Mouse (Mus musculus): Measurements from ENCODE around the gene Rpusd1. TPM values are rescaled to one million over a fixed set of nuclear protein-coding genes. Genes with fewer than 3 reads are reported as not detected.

The Rpusd1 gene
- total RNA-seq, 2 experiments from 2014 or later: 3.6 to 5.2 TPM

Small RNA genes within 50 kb of the gene (microRNA-seq; reads per million reads assigned to microRNA genes)
- 0 reads per million in 2 experiments for gene Gm25083
- 2.4 to 2.7 reads per million in 2 experiments for gene Mir6966

Other genes starting within 250 kb of the Rpusd1 start
- not detected for gene Sstr5, start 230.4 kb upstream of the Rpusd1 start, total RNA-seq (2021)
- under 1 TPM; 0.20 to 0.31 TPM for gene Sox8, start 157.0 kb upstream of the Rpusd1 start, total RNA-seq (2021)
- 10 to 100 TPM; 29.8 to 31.8 TPM for gene Lmf1, start 148.6 kb upstream of the Rpusd1 start, total RNA-seq (2021)
- gene Gng13, start 10.5 kb upstream of the Rpusd1 start, total RNA-seq (2021): under 1 TPM in 1 of 2 experiments, not detected in 1; 0.77 TPM
- 1 to 10 TPM in 1 of 2 experiments, under 1 TPM in 1; 0.84 to 1.3 TPM for gene Chtf18, start 251 bp upstream of the Rpusd1 start, total RNA-seq (2021)
- gene Mslnl, start 8.4 kb downstream of the Rpusd1 start, total RNA-seq (2021): not detected
- gene Msln, start 26.7 kb downstream of the Rpusd1 start, total RNA-seq (2021): 10 to 100 TPM; 10.3 to 20.2 TPM
- 10 to 100 TPM; 43.9 to 50.1 TPM for gene Narfl, start 46.1 kb downstream of the Rpusd1 start, total RNA-seq (2021)
- 10 to 100 TPM; 11.4 to 12.1 TPM for gene Haghl, start 58.0 kb downstream of the Rpusd1 start, total RNA-seq (2021)
- under 1 TPM in 1 of 2 experiments, not detected in 1; 0.39 TPM for gene Ccdc78, start 58.9 kb downstream of the Rpusd1 start, total RNA-seq (2021)
- gene Fam173a, start 65.2 kb downstream of the Rpusd1 start, total RNA-seq (2021): 10 to 100 TPM; 45.5 to 51.5 TPM
- gene AC134908.4, start 68.0 kb downstream of the Rpusd1 start, total RNA-seq (2021): not detected
- 10 to 100 TPM; 55.0 to 76.0 TPM for gene Metrn, start 69.5 kb downstream of the Rpusd1 start, total RNA-seq (2021)
- gene Fbxl16, start 81.4 kb downstream of the Rpusd1 start, total RNA-seq (2021): 1 to 10 TPM; 1.5 to 1.7 TPM
- gene Wdr24, start 96.0 kb downstream of the Rpusd1 start, total RNA-seq (2021): 10 to 100 TPM in 1 of 2 experiments, 1 to 10 TPM in 1; 9.8 to 11.7 TPM
- 10 to 100 TPM; 28.0 to 34.0 TPM for gene Jmjd8, start 101.2 kb downstream of the Rpusd1 start, total RNA-seq (2021)
- gene Stub1, start 105.7 kb downstream of the Rpusd1 start, total RNA-seq (2021): 100 to 1,000 TPM; 113 to 128 TPM
- 1 to 10 TPM; 1.8 to 2.3 TPM for gene Rhbdl1, start 109.6 kb downstream of the Rpusd1 start, total RNA-seq (2021)
- gene Gm20683, start 114.1 kb downstream of the Rpusd1 start, total RNA-seq (2021): 1 to 10 TPM; 1.2 to 3.3 TPM
- 100 to 1,000 TPM; 138 to 140 TPM for gene Rhot2, start 117.2 kb downstream of the Rpusd1 start, total RNA-seq (2021)
- 1 to 10 TPM; 1.0 to 2.3 TPM for gene Wdr90, start 133.8 kb downstream of the Rpusd1 start, total RNA-seq (2021)
- 100 to 1,000 TPM; 283 to 318 TPM for gene Mcrip2, start 141.1 kb downstream of the Rpusd1 start, total RNA-seq (2021)
- 10 to 100 TPM; 11.8 to 15.2 TPM for gene Mettl26, start 147.4 kb downstream of the Rpusd1 start, total RNA-seq (2021)
- gene Wfikkn1, start 153.2 kb downstream of the Rpusd1 start, total RNA-seq (2021): under 1 TPM; 0.21 to 0.50 TPM
- 10 to 100 TPM; 14.5 to 15.3 TPM for gene Rab40c, start 192.1 kb downstream of the Rpusd1 start, total RNA-seq (2021)
- gene Pigq, start 217.3 kb downstream of the Rpusd1 start, total RNA-seq (2021): 10 to 100 TPM; 37.8 to 43.4 TPM
- under 1 TPM in 1 of 2 experiments, not detected in 1; 0.21 TPM for gene Nhlrc4, start 217.3 kb downstream of the Rpusd1 start, total RNA-seq (2021)
- gene A930017K11Rik, start 224.9 kb downstream of the Rpusd1 start, total RNA-seq (2021): under 1 TPM; 0.32 to 0.57 TPM